Mouse (Mus musculus): ENCODE results near the gene Atp1a4.

GRCm38 (mm10) chr1:172218164-172218910, 39.9 kb downstream of the Atp1a4 start:
- TF ChIP-seq POLR2A (IDR thresholded peaks at IDR 0.05; ENCODE audit: borderline replicate concordance, control insufficient read depth, low read depth, low read length) = no peak
- TF ChIP-seq CTCF (IDR thresholded peaks at IDR 0.05; ENCODE audit: control insufficient read depth, insufficient read depth, low read length) = no peak

All from bone marrow, adult 2 months (tissue).